Mouse (Mus musculus) hematopoietic stem cell, adult 5-6 weeks (primary cell): ENCODE results near the gene Pik3r1. TPM values are rescaled to one million over a fixed set of nuclear protein-coding genes. Genes with fewer than 3 reads are reported as not detected.

Experiments
- ATAC-seq, 2 experiments: fragments of 125-278 bp in 1 of 2; replicated peaks in 1 of 2; 2 replicates each; pipeline ENCODE4 v1.8.0; 2016 to 2017; ENCODE audit warnings: inconsistent platforms in 2 of 2, mild to moderate bottlenecking in 2 of 2, moderate number of reproducible peaks in 2 of 2, low read depth in 1 of 2, moderate TSS enrichment in 1 of 2; ENCODE audit not compliant: low FRiP score in 2 of 2, poor library complexity in 2 of 2, severe bottlenecking in 2 of 2, insufficient read depth in 1 of 2, low TSS enrichment in 1 of 2
- total RNA-seq: library from RNA; stranded (forward); fragments of 172-1452, 232-1000 nt; gene quantifications from 2 replicates; pipeline ENCODE4 v1.2.3, GENCODE M21; 2017

The Pik3r1 gene
- total RNA-seq = 167 and 187 TPM in 2 replicates

DNA sequence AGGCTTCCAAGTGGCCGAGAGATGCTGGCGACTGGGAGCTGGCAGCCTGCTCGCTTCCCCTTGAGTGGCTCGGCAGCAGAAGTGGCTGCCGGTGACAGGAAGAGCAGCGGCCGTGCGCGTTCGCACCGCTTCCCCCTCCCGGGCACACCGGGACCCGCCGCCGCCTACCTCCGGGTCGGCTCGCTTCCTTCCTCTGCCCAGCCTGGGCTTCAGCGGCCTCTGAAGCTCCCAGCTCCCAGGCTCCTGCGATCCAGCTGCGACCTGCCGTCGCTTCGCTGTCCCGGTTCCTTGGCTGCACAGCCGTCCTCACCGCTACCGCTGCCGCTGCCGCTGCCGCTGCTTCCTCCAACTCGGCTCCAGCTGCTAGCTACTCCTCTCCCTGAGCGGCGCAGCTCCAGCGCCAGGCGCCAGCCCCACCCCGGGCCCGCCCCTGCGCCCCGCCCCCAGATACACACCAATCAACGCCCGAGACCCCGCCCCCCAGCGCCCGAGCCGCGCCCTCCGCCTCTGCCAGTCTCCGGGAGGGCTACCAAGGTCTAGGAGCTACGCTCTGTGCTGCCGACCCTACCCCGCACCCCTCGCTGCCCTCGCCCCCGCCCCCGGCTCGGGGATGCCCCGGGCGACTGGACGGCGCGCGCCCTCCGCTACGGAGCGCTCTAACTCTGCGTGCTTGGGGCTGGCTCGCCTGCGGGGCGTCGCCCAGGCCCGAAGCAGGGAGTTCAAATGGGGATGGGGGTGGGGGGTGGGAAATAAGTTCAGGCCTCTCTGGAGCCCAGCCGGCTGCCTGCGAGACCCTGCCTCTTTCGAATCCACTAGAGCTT, at the start of gene Pik3r1:
TSS of gene Pik3r1 (minus strand) at position 409 of the 821 bp plus-strand sequence.
- peak; percentile 85 to 90 for ATAC-seq

DNA sequence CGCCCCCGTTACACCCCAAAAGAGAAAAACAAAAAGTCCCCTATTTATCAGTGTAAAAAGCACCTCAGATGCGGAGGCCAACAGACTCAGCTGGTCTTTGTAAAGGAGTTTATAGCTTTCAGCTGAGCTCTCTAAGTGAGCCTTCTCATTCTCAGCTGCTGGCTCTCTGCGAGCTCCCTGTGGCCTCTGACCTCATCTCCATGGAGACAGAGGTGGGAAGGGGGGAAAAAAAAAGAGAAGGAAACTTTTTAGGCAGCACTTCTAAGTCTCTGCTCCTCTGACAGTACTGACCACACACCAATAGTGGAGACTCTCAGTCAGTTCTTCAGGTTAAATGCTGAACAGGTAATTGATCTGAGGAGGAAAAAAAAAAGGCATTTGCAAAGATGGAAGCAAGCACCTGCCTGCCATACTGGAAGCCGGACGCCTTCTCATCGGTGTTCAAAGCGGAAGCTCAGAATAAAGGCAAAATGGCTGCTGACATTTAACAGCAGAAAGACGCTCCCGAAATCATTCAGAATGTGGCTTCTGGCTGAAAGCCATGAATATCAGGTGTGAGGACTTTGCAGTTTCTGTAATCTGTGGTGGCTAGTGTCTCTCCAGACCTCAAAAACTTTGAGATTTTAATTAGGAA, 45.4 kb upstream of the Pik3r1 start:
- ATAC-seq = no peak

DNA sequence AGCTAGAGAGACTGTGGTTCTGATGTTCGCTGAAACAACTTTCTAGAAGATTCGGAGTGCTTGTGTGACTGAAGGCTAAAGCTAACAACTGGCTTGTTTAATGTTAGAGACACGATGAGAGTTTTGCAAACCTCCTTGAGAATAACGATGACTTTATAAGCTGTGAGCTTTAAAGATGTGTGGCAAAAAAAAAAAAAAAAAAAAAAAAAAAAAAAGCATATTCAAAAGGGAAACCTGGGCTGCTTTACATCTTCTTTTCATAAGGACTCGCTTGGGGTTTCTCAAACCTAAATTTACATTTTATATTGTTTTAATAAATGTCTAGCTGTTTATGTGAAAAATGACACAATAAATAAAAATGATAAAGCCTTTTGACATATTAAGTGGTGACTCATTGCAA, 44.3 kb upstream of the Pik3r1 start:
- ATAC-seq = no peak

DNA sequence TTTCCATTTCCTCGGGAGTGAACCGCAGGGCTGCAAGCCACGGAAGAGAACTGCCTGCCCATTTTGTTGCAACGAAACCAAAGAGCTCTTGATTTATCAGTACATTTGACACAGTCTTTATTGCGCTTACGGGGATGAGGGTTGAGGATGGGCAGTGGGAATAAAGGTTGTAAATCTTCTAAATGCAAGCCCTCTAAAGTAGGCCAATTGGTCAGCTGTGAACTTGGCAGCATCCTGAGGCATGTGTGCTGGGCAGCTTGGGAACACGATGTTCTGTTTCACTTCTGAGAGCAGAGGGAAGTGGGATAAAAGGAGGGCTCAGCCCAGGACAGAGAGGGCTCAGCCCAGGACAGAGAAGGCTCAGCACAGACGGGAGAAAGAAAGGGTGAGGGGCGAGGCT, 43.9 kb upstream of the Pik3r1 start:
- no peak for ATAC-seq

DNA sequence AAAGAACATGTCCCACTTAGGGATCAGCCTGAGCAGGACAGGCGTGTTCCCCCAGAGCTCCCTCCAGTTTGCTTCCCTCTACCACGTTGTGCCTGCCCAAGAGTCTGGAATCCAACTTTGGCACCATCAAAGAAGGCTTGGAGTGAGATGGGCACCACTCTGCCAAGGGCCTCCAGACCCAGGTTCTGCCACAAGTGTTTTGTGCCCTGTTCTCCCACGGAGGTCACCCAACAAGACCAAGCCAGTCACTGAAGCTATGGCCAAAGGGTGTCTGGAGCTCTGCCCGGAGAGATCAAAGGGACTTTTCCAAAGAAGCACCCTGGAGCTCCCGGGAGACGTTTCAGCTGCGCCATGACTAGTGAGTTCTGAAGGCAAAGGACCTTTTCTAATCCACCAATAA, 42.6 kb upstream of the Pik3r1 start:
- no peak for ATAC-seq

DNA sequence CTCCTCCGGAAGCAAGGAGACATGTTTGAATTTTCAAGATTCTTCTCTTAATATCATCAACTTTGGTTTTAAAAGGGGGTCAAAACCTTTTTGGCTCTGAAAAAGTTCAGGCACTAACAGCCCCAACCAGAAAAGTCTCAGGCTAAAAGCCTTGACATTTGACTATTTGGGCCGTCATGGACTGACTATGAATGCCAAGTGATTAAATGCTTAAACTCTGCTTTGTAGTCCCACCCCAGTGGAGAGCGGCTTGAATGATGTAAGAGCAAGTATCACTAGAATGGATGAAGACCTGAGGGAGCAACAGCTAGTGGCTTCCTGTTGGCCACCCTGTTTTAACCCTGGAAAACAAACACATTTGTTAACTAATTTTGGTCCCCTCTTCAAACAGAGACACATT, 41.8 kb upstream of the Pik3r1 start:
- no peak for ATAC-seq

DNA sequence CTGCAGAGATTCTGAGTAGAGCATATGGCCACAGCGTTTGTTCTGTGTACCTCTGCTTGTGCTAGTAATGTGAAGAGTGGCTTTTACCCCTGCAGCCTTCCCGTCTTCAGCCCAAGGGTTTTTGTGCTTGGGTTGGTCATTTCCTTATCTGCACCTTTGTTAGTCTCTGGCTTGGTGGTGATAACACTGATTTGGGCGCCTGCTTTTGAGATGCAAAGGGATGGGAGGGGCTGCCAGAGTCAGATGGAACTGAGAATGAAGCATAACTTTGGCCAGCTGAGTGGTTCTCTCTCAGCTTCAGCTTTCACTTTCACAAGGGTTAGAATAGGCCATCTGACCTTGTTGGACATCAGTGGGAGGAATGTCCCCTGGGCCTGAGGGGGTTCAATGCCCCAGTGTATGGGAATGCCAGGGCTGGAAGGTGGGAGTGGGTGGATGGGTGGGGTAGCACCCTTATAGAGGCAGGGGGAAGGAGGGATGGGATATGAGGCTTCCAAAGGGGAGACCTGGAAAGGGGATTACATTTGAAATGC, 37.6 kb upstream of the Pik3r1 start:
- ATAC-seq = no peak

DNA sequence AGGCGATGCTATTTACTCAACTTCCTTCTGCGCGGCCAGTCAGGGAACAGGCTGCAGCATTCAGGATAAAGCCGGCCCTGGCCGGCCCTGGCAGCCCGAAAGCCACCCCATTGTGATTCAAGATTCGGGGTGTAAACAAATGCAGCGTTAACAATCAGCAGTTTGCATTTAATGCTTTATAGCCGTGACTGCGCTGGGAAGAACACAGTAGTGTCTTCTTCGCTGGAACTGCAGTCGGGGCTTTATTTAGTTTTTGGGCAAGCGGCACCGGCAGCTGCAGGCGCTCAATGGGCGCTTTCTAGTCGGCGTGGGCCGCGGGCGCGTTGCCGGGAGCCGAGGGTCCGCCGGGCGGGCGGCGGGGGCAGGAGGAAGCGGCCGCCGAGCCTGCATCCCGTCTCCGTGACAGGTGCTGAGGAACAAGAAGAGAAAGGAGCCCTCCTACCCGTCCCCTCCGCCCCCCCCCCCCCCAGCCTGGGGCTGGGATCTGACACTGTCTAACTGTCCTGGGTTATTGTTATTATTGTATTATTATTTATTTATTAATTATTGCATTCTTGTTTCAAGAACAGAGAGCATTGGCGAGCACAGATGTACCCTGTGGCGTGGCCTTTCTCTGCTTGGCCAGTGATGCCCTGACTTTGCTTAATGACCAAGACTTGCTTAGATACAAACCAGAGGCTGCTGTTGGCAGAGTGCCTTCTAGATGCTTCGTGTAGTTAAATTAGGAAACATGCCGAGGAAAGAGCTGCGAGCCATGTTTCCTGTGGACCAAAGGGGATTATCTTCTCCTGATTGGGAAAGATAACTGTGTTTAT, 33.6 kb upstream of the Pik3r1 start:
- ATAC-seq = peak; percentile 63 to 74

DNA sequence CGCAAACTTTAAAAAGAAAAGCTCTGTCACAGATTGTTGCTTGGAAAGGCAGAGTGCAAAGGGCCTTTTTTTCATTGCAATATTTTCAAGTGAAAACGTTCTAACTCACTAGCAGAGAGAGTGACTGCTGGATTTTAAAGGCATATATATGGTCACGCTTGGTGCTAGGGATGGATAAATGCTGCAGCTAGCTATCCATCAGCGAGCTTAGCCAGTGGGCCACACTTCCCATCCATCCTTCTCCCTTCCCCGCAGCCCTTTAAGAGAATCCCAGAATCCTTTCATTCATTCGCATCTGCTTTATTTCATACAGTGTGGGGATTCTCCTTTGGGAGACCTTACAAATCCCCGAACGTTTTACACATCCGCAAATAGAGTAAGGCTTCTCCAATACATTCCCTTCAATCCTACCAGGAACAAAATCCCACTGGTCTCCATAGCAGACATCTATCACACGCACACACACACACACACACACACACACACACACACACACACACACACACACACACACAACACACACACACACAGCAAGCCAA, 32.9 kb upstream of the Pik3r1 start:
- no peak for ATAC-seq

DNA sequence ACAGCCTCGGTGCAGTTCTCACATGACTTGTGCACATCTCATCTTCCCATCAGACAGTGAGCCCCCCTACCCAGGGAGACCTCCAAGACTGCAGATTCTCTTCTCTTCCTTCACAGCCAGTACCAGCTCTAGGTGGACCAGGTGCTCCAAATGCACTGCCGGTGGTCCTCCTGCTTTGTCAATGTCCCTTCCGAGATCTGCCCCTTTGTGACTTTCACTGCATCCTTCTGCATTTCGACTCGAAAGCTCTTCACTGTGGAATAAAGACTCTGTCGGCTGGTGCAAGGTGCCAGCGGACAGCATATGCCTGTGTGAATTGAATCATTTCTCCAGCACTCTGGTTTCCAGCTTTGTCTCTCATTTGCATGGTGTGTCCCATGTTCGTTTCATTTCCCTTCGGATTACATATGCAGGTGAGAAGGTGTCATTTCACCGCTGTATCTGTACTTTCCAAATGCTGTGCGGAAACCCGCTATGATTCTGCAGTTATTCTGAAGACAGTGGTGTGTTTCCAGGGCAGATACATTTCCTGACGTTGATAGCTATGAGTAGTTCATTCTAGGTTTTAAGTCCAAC, 32.1 kb upstream of the Pik3r1 start:
- ATAC-seq = no peak

DNA sequence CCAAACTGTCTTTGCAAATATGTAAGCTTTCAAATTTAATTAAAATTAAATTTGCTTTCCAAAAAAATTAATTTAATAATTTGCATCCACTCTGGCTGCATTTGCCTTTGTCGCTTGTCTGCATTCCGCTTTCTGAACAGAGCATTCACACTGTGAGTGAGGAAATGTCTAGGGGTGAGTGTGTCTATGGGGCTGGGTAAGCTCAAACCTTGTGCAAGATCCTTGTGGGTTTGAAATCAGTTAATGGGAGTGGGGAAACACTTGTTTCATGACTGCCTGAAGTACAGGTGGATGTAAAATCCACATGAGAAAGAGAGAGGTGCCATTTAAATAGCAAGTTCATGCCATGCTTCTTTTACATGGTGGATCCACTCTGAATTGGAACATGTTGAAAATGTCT, 31.3 kb upstream of the Pik3r1 start:
- ATAC-seq = no peak

DNA sequence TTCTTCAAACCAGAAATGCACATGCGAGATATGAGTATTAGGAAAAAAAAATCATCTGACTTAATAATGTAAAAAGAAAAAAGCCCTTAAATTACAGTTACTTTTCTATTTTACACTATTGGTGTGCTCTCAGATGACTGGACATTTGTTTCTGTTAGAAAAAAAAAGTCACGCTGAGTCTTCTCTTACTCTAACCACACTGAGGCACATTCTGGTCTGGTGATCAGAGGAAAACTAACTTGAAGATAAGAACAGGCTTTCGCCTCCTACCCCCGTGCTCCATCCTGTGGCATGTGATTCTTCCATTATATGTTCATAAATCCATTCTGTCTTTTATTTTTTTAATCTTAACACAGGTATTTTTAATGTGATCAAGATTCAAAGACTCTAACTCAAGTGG, 30.5 kb upstream of the Pik3r1 start:
- ATAC-seq = no peak

DNA sequence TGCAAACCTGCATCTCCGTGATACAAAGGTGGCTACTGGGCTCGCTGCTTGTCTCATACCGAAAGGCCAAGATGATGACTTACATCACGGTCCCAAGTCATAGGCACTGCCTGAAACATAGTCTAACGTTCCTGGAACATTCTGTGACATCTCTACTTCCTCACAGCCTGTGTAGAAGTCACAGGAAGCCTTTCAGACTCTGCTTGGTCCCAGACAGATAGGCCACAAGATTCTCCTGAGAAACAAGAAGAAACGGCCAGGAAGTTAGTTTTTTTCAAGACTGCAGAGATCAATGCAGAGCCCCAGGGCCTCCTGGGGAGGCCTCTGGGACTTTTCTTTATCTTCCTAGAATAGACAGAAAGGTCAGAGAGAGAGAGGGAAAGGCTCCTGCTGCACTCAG, 29.0 kb upstream of the Pik3r1 start:
- 0 out of 4 replicates have a peak, but pooled peaks have one; percentile 23 to 40 for ATAC-seq

DNA sequence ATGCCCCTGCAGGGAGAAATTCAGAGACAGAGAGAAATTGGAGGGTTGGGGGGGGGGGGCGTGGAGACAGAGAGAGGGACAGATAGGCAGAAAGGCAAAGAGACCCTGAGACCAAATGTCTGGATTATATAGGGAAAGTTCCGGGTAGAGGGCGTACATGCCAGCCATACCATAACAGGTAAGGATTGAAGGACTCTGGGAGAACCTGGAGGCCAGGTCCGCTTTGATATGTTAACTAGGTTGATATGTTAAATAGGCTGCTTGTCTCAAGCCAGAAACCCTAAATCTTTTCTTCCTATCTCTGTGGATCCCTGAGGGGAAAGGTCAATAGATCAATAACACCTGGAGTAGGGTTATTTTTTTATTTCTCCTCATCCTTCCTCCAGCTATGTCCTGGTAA, 17.7 kb upstream of the Pik3r1 start:
- ATAC-seq = no peak

DNA sequence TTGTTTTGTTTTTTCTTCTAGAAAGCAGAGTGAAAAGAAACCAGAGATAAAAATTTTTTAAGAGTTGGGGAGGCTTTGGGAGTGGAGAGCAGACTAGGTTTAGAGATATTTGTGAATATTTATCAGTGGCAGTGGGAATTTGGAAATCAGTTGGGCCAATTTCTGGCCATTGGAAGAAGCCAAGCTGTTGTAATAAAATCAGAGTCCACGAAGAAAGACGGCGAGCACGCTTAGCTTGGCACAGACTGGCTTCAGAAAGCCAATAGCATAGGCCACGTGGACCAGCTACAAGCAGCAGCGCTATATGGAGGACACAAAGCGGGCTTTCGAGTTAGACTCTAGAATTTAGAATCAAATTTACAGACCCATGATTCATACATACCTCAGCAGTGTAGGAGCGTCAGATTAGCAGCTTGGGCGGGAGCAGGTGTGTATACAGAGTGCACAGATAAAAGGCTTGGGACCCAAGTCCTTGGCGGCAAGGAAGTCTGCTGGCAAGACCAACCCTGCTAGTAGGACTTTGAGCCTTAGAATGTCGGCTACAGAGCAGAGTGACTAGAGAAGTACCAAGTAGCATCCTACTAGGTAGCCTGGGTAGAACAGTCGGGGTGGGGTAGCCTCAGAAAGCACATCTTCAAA, 16.8 kb upstream of the Pik3r1 start:
- ATAC-seq = no peak

DNA sequence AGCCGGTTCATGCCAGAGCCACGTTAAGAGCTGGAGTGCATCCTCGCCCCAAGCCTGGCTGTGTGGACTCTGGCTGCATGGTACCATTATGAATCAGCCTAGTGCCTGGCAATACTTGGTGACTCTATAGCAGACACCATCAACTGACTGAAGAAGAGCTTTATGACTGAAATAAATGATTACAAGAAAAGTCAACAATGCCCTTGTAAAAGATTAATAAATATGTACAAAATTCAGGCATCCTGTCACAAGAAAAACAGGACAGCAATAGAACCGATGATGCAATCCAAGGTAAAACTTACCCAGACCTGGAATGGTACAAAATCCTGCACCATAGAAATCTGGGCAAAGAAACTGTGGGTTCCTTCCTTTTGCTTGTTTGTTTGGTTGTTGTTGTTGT, 11.0 kb upstream of the Pik3r1 start:
- no peak for ATAC-seq

DNA sequence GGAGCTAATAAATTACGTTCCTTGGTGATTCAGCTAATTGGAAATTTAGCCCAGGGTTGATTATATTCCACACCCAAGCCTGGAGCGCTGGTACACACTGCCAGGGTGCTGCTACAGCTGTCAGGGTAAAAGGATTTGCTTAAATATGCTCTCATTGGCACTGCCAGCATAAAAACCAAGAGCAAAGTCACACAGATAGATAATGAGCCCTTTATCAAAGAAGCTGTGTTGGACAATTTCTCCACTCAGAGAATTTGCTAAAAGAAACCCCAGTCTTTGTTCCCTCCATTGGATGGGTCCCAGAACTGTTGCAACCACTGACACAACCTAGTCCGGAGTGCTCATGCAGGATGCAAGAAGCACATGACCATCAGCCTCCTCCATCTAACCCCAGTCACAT, 9.8 kb upstream of the Pik3r1 start:
- no peak for ATAC-seq
